Mouse (Mus musculus) macrophage (primary cell): ENCODE data around the gene Ghrhr. TPM values are rescaled to one million over a fixed set of nuclear protein-coding genes. Genes with fewer than 3 reads are reported as not detected.

Experiments
- H3K27ac ChIP-seq: fragments of 350-480 bp; formaldehyde crosslinking; 2 replicates; pipeline ENCODE4 v1.9.0; 2021
- H3K36me3 ChIP-seq: fragments of 350-480 bp; formaldehyde crosslinking; 2 replicates; pipeline ENCODE4 v1.9.0; 2021; ENCODE audit errors: inconsistent target
- H3K4me3 ChIP-seq: fragments of 350-480 bp; formaldehyde crosslinking; 2 replicates; pipeline ENCODE4 v1.9.0; 2021; ENCODE audit errors: inconsistent target
- H3K79me2 ChIP-seq: fragments of 350-480 bp; formaldehyde crosslinking; 2 replicates; pipeline ENCODE4 v1.9.0; 2021; ENCODE audit errors: inconsistent target
- WGBS: methylation state at CpG from one replicate; pipeline ENCODE4 v1.1.7; 2026; ENCODE audit warnings: inconsistent platforms; ENCODE audit not compliant: missing documents; 5-methylcytosine and 5-hydroxymethylcytosine counted together
- polyA plus RNA-seq: library from polyadenylated mRNA; stranded (reverse); fragments of 250-400 nt; gene quantifications from 3 replicates; pipeline ENCODE4 v1.2.4, GENCODE M21; 2018; ENCODE audit warnings: inconsistent platforms

Gene Ghrhr
- polyA plus RNA-seq, 1 experiment from 2014 or later, result not detected

DNA sequence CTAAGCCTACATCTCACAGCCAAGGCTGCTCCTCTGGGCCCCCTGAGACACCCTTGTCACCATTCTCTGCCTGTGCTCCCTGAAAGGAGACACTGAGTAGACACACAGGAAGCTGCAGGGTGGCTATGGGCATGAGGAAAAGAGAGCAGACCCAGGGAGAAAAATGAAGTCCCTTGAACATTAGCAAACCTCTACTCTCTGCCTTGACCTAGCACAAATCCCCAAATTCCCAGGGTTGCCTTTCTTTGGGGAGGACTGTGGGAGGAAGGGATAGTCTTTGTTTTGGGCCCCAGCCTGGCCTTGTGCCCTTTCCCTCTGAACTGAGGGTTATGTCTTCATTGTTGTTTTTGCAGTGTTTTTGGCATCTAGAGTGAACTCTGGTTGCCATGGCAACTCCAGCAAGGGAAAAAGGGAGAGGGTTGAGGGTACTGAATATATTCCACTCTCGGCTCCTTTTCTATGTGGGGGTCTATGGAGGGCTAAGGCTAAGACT lies 44.8 kb downstream of the Ghrhr start:
- Histone ChIP-seq H3K27ac (no peak overlapping the region), H3K79me2 (no peaks in the 10 kb centered on the region), H3K36me3 (no peaks in the 10 kb centered on the region), H3K4me3 (no peak overlapping the region)
- 78% methylated on average over 1 of the region's 1 CpGs for WGBS

DNA sequence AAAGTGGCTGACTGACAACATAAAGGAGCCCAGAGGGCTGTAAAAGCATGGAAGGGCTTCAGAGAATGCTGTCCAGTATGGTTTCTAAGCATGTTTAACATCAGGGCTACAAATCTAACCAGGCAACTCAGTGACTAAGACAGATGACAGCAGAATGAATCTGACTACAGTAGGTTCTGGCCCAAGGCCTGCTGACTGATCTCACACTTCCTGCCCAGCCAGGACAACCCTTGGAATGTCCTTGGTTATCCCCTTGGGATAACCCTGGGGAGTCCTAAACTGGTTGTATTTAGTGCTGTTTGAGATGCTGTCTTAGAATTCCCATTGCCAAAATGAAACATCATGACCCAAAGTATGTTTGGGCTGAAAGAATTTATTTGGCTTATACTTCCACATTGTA lies 56.0 kb downstream of the Ghrhr start:
- Histone ChIP-seq H3K4me3 (no peak overlapping the region), H3K36me3 (no peaks in the 10 kb centered on the region), H3K27ac (no peak overlapping the region), H3K79me2 (no peaks in the 10 kb centered on the region)

DNA sequence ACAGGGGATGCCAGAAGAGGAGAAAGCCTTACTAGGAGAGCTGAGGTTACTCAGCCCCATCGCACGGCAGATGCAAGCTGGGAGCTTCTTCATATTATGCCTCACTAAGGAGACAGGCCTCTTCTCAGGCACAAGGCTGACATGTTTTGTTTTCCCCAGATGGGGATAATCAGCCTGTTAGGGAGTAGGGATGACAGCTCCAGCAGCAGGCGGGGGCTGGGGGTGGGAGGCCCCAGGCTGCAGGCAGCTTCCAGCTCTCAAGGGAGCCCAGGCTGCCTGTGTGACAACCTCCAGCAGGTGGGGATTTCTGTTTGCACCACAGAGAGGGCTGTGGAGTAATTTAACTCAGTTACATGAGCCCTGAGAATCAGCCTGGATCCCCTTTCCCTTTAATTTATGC lies 58.3 kb downstream of the Ghrhr start:
- Histone ChIP-seq H3K79me2 (no peaks in the 10 kb centered on the region), H3K36me3 (no peaks in the 10 kb centered on the region), H3K4me3 (no peak overlapping the region), H3K27ac (no peak overlapping the region)
- WGBS, result 86% methylated on average over 3 of the region's 3 CpGs

DNA sequence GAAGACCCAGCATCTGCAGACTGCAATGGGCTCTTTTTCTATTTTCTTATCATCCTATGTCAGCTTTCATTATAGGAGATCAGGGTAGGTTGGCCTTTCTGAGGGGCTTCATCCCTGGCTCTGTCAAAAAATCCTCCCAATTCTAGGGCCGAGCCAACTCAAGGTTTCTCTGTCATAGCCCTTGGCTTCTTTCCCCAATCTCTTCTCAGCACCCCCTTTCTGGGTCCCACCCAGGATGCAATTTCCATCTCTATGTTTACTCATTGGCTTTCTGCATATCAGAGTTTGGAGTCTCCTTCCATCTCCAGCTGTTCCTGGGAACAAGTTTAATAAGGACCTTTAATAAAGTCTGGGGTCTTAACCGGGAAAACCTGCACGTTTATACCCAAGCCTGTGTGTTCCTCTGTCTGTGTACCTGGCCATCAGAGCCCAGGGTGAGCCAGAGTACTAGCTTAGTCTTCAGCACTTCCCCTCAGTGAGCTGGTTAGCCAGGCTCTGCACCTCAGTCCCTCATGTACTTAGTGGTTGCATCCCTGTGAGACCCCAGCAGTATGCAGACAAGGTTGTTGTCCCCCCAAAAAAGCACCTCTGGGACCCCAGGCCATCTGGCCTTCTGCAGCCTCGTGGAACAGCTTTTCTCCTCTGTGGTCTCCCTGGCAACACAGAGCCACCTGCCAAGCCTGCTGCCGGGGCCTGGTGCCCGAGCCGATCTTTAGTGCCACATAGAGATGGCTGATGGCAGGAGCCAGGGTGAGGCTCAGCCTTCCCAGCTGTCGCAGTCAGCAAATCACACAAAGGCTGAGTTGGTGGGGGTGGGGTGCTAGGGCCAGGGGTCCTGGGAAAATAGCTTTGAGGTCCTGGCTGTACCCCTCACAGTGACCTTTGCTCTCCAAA lies 59.4 kb downstream of the Ghrhr start:
- H3K36me3 ChIP-seq, result no peaks in the 10 kb centered on the region

DNA sequence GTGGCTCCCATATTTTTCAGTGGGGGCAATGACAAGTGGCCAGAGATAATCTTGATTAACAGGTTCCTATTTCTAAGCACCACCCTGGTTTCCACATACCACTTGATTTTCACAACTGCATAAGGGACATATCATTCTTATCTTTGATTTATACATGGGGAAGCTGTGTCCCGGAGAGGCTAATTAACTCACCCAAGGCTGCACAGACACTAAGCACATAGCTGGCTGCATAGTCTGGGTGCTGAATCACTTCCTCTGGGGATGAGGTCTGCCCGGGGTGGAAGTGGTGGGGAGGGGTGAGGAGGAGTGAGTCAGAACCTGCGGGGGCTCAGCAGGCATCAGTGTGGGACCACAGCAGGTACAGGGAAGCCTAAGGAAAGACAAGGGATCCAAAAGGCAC lies 61.8 kb downstream of the Ghrhr start:
- WGBS, result 0% methylated on average over 3 of the region's 3 CpGs
- Histone ChIP-seq H3K36me3 (no peaks in the 10 kb centered on the region), H3K4me3 (no peak overlapping the region), H3K27ac (no peak overlapping the region), H3K79me2 (no peaks in the 10 kb centered on the region)

More for the DNA sequence above, 59.4 kb downstream of the Ghrhr start:
- H3K4me3 ChIP-seq, result no peak overlapping the region
- H3K27ac ChIP-seq, result no peak overlapping the region
- 90% methylated on average over 8 of the region's 8 CpGs for WGBS
- no peaks in the 10 kb centered on the region for H3K79me2 ChIP-seq

Other genes with a start within 250 kb of the Ghrhr start
- gene Crhr2, start 243.3 kb upstream of the Ghrhr start, polyA plus RNA-seq, result not detected in 3 replicates
- not detected in 3 replicates for gene Inmt, start 201.3 kb upstream of the Ghrhr start, polyA plus RNA-seq
- 0.34 to 1.3 TPM (median 0.68 TPM) in 3 replicates for gene Mindy4, start 172.9 kb upstream of the Ghrhr start, polyA plus RNA-seq
- gene Aqp1, start 39.9 kb upstream of the Ghrhr start, polyA plus RNA-seq, result not detected in 3 replicates
- gene Adcyap1r1, start 75.7 kb downstream of the Ghrhr start, polyA plus RNA-seq, result not detected in 3 replicates